Mouse (Mus musculus) embryonic fibroblast, embryonic 13.5 days (primary cell): ENCODE data around the gene Acap2. TPM values are rescaled to one million over a fixed set of nuclear protein-coding genes. Genes with fewer than 3 reads are reported as not detected.

Experiments used
- H3K27ac ChIP-seq: 2 replicates; pipeline ENCODE4 v1.5.1; 2012; ENCODE audit warnings: low read length, control low read depth, inconsistent platforms; ENCODE audit not compliant: insufficient read depth
- H3K4me1 ChIP-seq: 2 replicates; pipeline ENCODE4 v1.6.1; 2011; ENCODE audit warnings: low read length; ENCODE audit not compliant: control insufficient read depth, insufficient read depth
- H3K4me3 ChIP-seq: 2 replicates; pipeline ENCODE4 v1.5.1; 2011; ENCODE audit warnings: mild to moderate bottlenecking, control low read depth, low read length; ENCODE audit not compliant: insufficient read depth
- CTCF ChIP-seq: IDR thresholded peaks from 2 replicates; pipeline ENCODE4 v1.5.1; 2011; ENCODE audit warnings: mild to moderate bottlenecking, control low read depth, low read length, moderate library complexity, borderline replicate concordance; ENCODE audit not compliant: insufficient read depth
- POLR2A ChIP-seq: IDR thresholded peaks from 2 replicates; pipeline ENCODE4 v1.6.1; 2011; ENCODE audit warnings: low read depth, mild to moderate bottlenecking, control low read depth, low read length, moderate library complexity
- polyA plus RNA-seq: library from polyadenylated mRNA; stranded (reverse); fragments of >200 nt; gene quantifications from 2 replicates; pipeline ENCODE4 v1.2.4, GENCODE M21; 2011; ENCODE audit warnings: low read depth; ENCODE audit not compliant: missing spikeins, insufficient read length

Acap2 gene
- polyA plus RNA-seq, 1 experiment: 59.7 TPM

DNA sequence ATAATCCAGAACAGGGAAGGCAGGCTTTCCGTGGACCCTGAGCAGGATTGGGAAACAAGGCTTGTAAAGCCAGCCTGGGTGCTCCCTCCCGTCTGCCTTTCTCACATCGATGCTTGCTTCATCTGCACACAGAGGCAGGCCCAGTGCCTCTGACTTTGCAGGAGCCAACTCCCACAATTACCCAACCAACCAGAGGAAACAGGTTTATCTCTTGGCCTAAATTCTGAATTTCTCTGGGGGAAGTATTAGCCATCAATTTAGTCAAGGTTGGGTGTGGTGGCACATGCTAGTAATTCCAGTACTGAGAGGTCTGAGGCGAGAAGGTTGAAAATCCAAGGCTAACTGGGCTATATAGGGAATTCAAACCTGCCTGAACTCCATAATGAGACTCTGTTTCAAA is 9.4 kb upstream of the Acap2 start:
- no peak overlapping the region for H3K27ac ChIP-seq
- no peak overlapping the region for H3K4me3 ChIP-seq
- H3K4me1 ChIP-seq: no peaks in the 10 kb centered on the region
- TF ChIP-seq POLR2A (no peak), CTCF (no peak)

DNA sequence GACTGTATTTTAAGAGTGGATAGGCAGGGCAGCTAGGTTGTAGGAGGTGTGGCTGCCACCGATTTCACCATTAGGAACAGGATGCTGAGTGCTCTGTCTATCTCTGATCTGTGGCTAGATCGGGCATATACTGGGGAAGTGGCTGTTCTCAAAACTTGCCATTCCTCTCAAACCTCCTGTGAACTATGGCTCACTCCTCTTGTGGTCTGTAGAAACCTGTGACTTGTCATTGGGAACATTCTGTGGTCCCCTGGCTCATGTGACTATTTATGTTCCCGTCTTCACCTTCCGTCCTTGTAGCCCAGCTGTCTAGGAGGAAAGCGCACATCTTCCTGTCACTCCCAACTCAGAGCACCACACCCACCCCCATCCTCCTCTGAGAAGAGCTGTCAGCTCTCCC is 8.9 kb upstream of the Acap2 start:
- TF ChIP-seq CTCF (no peak), POLR2A (no peak)
- H3K27ac ChIP-seq: no peak overlapping the region
- H3K4me3 ChIP-seq: no peak overlapping the region
- no peaks in the 10 kb centered on the region for H3K4me1 ChIP-seq

DNA sequence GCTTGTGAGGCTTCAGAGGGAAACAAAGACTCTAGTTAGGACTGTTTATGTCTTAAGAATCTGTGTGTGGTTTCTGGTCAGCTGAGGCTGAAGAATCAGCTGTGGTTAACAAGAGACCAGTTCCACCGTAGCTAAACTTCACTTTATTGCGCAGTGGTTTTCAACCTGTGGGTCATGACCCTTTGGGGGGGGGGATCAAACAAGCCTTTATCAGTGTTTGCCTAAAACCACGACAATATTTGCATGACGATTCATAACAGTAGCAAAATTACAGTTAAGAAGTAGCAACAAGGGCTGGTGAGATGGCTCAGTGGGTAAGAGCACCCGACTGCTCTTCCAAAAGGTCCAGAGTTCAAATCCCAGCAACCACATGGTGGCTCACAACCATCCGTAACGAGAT is 4.7 kb upstream of the Acap2 start:
- no peaks in the 10 kb centered on the region for H3K4me1 ChIP-seq
- H3K27ac ChIP-seq: no peak overlapping the region
- TF ChIP-seq CTCF: no peak
- TF ChIP-seq POLR2A: no peak
- no peak overlapping the region for H3K4me3 ChIP-seq

DNA sequence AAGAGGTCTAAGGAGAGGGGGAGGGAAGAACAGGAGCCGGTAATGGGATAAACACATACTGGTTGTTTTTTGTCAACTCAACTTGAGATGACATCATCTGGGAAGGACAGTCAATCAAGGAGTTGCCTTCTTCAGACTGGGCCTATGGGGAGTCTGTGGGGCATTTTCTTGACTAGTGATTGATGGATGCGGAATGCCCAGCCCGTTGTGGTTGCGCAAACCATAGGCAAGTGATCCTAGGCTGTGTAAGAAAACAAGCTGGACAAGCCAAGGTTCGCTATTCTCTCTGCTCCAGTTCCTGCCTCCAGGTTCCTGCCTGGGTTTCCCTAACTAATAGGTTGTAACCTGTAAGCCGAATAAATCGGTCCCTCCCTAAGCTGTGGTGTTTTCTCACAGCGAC is 4.1 kb upstream of the Acap2 start:
- H3K27ac ChIP-seq: no peak overlapping the region
- H3K4me1 ChIP-seq: no peaks in the 10 kb centered on the region

DNA sequence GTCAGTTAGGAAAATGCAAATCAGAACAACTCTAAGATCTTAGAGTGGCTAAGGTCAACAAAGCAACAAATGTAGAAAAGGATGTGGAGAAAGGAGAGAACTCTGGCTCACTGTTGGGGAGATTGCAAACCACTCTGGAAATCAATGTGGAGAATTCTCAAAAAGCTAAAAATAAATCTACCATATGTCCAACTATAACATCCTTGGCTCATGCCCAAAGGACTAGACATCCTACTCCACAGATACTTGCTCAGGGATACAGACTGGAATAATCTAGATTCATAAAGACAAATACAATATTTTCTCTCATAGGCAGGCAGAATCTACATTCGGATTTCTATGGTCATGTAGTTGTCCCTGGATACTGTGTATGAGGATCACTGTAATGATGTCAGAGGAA is 3.2 kb upstream of the Acap2 start:
- Histone ChIP-seq H3K27ac (no peak overlapping the region), H3K4me3 (no peak overlapping the region), H3K4me1 (no peaks in the 10 kb centered on the region)
- TF ChIP-seq POLR2A (no peak), CTCF (no peak)

More for the DNA sequence above, 4.1 kb upstream of the Acap2 start:
- H3K4me3 ChIP-seq: no peak overlapping the region
- TF ChIP-seq POLR2A: no peak
- TF ChIP-seq CTCF: no peak

DNA sequence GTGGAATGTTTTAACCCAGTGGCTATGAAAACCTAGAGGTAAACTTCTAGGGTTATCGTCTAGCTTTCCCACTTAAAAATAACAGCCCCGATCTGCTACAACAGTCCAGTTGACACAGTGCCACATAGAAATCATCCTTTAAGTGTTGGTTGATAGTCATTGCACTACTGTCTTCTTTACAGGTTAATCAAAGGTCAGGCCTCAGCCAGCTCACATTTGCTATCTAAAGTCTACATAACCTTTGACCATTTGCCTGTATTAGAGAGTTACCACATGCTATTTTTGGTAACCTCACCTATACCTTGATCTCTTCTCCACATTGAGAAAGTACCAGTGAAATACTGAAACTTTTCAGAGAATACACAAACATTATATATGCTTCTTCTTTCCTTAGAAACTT is 659 bp upstream of the Acap2 start:
- no peak for TF ChIP-seq POLR2A
- TF ChIP-seq CTCF: no peak
- no peak overlapping the region for H3K4me3 ChIP-seq
- H3K27ac ChIP-seq: no peak overlapping the region
- no peaks in the 10 kb centered on the region for H3K4me1 ChIP-seq

DNA sequence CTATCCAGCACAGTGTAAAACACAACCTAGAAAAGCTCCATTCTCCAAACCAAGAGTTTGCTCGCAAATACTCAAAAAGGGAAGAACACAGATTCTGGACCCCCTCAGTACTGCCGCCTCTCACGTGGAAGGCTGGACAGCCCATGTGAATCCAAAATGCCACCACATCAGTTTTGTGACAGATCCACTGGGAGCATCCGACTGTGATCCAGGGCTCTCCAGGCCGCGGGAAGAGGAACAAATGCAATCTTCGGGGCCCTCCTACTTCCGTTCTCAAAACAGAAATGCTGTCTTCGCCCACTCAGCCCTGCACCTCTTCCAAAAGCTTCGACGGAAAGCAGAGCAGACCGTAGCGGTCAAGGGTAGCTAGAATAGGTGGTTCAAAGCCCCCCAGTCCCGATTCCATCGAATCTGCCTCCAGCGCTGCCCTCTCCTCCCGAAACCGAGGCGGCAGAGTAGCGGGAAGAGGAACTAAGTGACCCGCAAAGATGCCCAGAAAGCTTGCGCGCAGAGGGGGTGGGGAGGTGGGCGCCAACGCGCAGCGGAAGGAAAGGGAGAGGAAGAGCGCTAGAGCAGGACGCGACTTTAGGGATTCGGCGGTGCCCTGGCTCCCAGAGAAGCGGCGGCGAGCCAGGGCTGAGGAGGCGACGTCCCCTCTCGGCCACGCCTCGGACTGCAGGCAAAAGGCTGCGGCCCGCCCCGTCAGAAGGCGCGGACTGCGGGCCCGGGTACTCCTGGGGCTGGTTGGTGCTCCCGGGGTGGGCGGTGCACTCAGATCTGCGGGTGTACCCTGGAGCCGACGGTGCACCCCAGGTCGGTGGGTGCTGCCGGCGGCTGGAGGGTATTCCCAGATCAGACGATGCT is 887 bp downstream of the Acap2 start:
- Histone ChIP-seq H3K27ac (peak overlapping the region; percentile 76), H3K4me1 (no peaks in the 10 kb centered on the region), H3K4me3 (peak overlapping the region; percentile 66)
- TF ChIP-seq CTCF (peak; percentile 12; the same call in 1 of the 2 replicates), POLR2A (peak; percentile 20)

DNA sequence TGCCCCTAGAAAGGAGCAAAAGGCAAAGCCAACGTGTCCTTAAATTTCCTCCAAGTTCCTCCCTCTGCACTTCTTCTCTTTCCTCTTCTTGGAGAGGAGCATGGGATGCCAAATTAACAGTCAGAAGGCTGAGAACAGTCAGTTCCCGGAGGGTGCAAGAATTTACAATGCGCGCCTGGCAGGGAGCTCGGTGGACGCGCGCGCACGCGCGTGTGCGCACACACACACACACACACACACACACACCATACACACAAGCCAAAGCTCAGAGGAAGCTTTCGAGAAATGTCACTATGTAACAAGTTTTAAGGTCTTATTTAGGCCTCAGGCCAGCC is 1.5 kb downstream of the Acap2 start:
- Histone ChIP-seq H3K4me3 (peak overlapping the region; percentile 66), H3K27ac (peak overlapping the region; percentile 76), H3K4me1 (no peaks in the 10 kb centered on the region)
- TF ChIP-seq POLR2A (no peak; the same call in 1 of the 2 replicates), CTCF (no peak)

DNA sequence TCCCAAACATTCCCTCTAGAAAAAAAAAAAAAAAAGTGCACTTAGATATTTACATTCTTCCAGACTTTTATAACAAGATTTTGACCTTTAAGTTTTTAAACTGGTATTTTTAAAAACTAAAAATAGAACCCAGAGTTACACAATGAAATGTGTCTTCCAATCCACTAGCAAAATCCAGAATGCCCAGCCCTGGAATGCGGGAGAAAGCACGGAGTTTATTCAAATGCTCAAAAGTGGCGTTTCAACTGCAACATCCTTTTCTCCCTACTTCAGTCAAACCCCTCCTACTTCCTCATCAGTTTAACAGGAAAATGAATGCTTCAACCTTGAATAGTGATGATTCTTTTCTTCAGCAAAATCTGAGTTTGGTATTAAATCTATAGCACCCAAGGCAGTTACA is 4.1 kb downstream of the Acap2 start:
- Histone ChIP-seq H3K4me1 (peaks cover 5% of the 10 kb centered on the region; the same call in 1 of the 2 replicates), H3K4me3 (no peak overlapping the region), H3K27ac (no peak overlapping the region)
- TF ChIP-seq CTCF (no peak), POLR2A (no peak)

DNA sequence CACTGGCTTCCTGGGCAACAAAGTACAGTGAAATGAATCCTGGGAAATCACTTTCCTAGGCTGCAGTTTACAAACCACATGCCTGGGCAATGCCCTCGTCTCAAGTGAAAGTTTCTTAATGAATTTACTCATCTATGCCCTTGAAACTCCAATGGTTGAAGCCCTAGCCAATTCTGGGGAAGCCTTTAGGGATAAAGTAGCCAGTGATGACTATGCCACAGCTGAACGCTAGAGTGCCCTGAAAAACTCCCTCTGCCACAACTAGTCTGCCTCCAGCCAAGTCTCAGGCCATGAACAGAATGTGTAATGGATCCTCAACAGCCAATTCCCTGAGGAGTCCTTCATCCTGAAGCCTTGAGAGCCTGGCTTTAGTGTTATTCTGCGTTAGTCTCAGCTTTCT is 8.5 kb downstream of the Acap2 start:
- TF ChIP-seq CTCF: no peak
- no peak for TF ChIP-seq POLR2A
- Histone ChIP-seq H3K4me1 (peaks cover 24% of the 10 kb centered on the region), H3K27ac (peak overlapping the region; percentile 85), H3K4me3 (no peak overlapping the region)

DNA sequence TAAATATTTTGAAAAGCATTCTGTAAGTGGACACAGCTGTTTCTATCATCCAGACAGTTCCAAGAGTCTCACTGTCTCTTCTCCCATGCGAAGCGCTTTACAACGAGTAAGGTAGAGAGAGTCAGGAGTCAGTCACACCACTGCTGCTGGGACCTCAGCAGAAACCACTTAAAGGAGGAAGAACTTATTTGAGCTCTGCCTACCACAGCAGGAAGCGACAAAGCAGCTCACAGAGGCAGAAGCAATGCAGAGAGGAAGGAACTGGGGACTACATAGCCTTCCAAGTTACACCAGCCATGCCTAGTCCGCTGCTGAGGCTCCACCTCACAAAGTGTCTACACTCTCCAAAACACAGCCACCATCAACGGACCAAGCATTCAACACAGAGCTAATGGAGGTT is 9.2 kb downstream of the Acap2 start:
- TF ChIP-seq POLR2A (no peak), CTCF (no peak)
- Histone ChIP-seq H3K4me1 (peaks cover 24% of the 10 kb centered on the region), H3K27ac (peak overlapping the region; percentile 85), H3K4me3 (no peak overlapping the region)
